ENCODE assay signal across 17 mouse cellular contexts in genomic region chr11:57550230-57550629, GRCm38 (mm10). TPM values are rescaled to one million over a fixed set of nuclear protein-coding genes. Genes with fewer than 3 reads are reported as not detected.
DNase-seq lines count a peak whose midpoint lies in the region; ATAC-seq and TF ChIP-seq lines count a peak whose summit lies in the region.
"Had no signal": no experiment of that assay in that cellular context is flagged by ENCODE, and none has a peak within 500 bp of the region (broad histone marks: within the 10 kb centered on the region; RNA-seq: fewer than 3 reads in every experiment).

No protein-coding gene starts in this region.

- DNase-seq in hindbrain, postnatal 0 days (ENCODE audit: low spot score) = no peak
- DNase-seq in midbrain, embryonic 10.5 days (ENCODE audit: low spot score) = no peak
- peak; percentile 59 for DNase-seq in MEL (ENCODE audit: low read depth, low spot score)
- peak; percentile 20 for DNase-seq in induced T-regulatory cell, adult 2 months (ENCODE audit: low read depth)
- no peak for DNase-seq in spleen, postnatal 36 days (ENCODE audit: low spot score in 2 of 2)
- DNase-seq in urinary bladder, postnatal 4 days (ENCODE audit: low spot score in 2 of 2) = no peak
- DNase-seq: cerebellum, adult 9-11 months; heart, postnatal 14 days; kidney, adult 9 months; layer of hippocampus, postnatal 36 days; thymus, postnatal 25 days had no signal

- H3K79me2 ChIP-seq in MEL (ENCODE audit: control insufficient read depth, insufficient read depth, low read length, poor library complexity) = no peaks in the 10 kb centered on the region

- H3K27me3 ChIP-seq in hindbrain, postnatal 0 days (ENCODE audit: insufficient read depth, low read length) = no peaks in the 10 kb centered on the region
- no peaks in the 10 kb centered on the region for H3K27me3 ChIP-seq in hindbrain, embryonic 16.5 days (replicated peaks; ENCODE audit: control insufficient read depth, insufficient read depth, low read length)
- H3K27me3 ChIP-seq in midbrain, embryonic 10.5 days (ENCODE audit: low read depth, poor library complexity, severe bottlenecking) = peaks cover 24% of the 10 kb centered on the region; the same call in 1 of the 2 replicates
- no peaks in the 10 kb centered on the region for H3K27me3 ChIP-seq in midbrain, embryonic 13.5 days
- no peaks in the 10 kb centered on the region for H3K27me3 ChIP-seq in MEL (ENCODE audit: control insufficient read depth in 1 of 2, insufficient read depth in 2 of 2, low read length in 2 of 2)
- H3K27me3 ChIP-seq: limb, embryonic 15.5 days had no signal

- H3K4me1 ChIP-seq in hindbrain, postnatal 0 days (ENCODE audit: insufficient read depth, low read length) = peaks cover 9% of the 10 kb centered on the region; the same call in 1 of the 2 replicates
- peaks cover 8% of the 10 kb centered on the region; the same call in 1 of the 2 replicates for H3K4me1 ChIP-seq in hindbrain, embryonic 16.5 days (ENCODE audit: control insufficient read depth, insufficient read depth, low read depth, low read length)
- H3K4me1 ChIP-seq in midbrain, embryonic 10.5 days = peaks cover 56% of the 10 kb centered on the region
- H3K4me1 ChIP-seq in midbrain, embryonic 13.5 days (replicated peaks) = peaks cover 36% of the 10 kb centered on the region
- no peaks in the 10 kb centered on the region for H3K4me1 ChIP-seq in MEL (ENCODE audit: control insufficient read depth in 1 of 2, insufficient read depth in 2 of 2, low read length in 2 of 2)

- no peak for TF ChIP-seq POLR2A in MEL (IDR thresholded peaks at IDR 0.05; ENCODE audit: control insufficient read depth in 1 of 2, insufficient read depth in 1 of 2, low read depth in 1 of 2, low read length in 2 of 2, poor library complexity in 1 of 2)

- H3K9me3 ChIP-seq in hindbrain, postnatal 0 days (ENCODE audit: low read length) = no peaks in the 10 kb centered on the region
- H3K9me3 ChIP-seq in hindbrain, embryonic 16.5 days (ENCODE audit: control insufficient read depth, low read length) = no peaks in the 10 kb centered on the region
- no peaks in the 10 kb centered on the region for H3K9me3 ChIP-seq in midbrain, embryonic 10.5 days (replicated peaks)
- no peaks in the 10 kb centered on the region for H3K9me3 ChIP-seq in midbrain, embryonic 13.5 days
- no peaks in the 10 kb centered on the region for H3K9me3 ChIP-seq in MEL (replicated peaks; ENCODE audit: insufficient read depth, low read length)
- H3K9me3 ChIP-seq: embryonic facial prominence, embryonic 13.5 days; limb, embryonic 15.5 days had no signal

- 98% methylated on average over 2 of the region's 2 CpGs for WGBS in hindbrain, postnatal 0 days
- 92% methylated on average over 2 of the region's 2 CpGs for WGBS in hindbrain, embryonic 16.5 days
- WGBS in midbrain, embryonic 10.5 days = 96% methylated on average over 2 of the region's 2 CpGs
- 95% methylated on average over 2 of the region's 2 CpGs for WGBS in midbrain, embryonic 13.5 days

- no peaks in the 10 kb centered on the region for H3K36me3 ChIP-seq in hindbrain, postnatal 0 days (ENCODE audit: insufficient read depth, low read length)
- H3K36me3 ChIP-seq in hindbrain, embryonic 16.5 days (ENCODE audit: control insufficient read depth, insufficient read depth, low read length) = no peaks in the 10 kb centered on the region
- H3K36me3 ChIP-seq in midbrain, embryonic 10.5 days = no peaks in the 10 kb centered on the region
- no peaks in the 10 kb centered on the region for H3K36me3 ChIP-seq in midbrain, embryonic 13.5 days
- no peaks in the 10 kb centered on the region for H3K36me3 ChIP-seq in MEL (ENCODE audit: control insufficient read depth in 1 of 2, insufficient read depth in 2 of 2, low read length in 2 of 2)
- H3K36me3 ChIP-seq: embryonic facial prominence, embryonic 13.5 days; limb, embryonic 15.5 days had no signal

- no peak overlapping the region for H3K9ac ChIP-seq in hindbrain, postnatal 0 days (replicated peaks; ENCODE audit: low read length)
- no peak overlapping the region for H3K9ac ChIP-seq in hindbrain, embryonic 16.5 days (ENCODE audit: low read depth, low read length)
- no peak overlapping the region for H3K9ac ChIP-seq in midbrain, embryonic 13.5 days (replicated peaks)
- no peak overlapping the region for H3K9ac ChIP-seq in MEL (ENCODE audit: control insufficient read depth, low read depth, low read length, poor library complexity, severe bottlenecking)
- H3K9ac ChIP-seq: embryonic facial prominence, embryonic 13.5 days; limb, embryonic 15.5 days had no signal

- no peak for ATAC-seq in hindbrain, postnatal 0 days
- ATAC-seq in hindbrain, embryonic 16.5 days = no peak
- ATAC-seq in midbrain, embryonic 13.5 days = no peak
- ATAC-seq: forebrain, embryonic 14.5 days had no signal

- H3K4me2 ChIP-seq in hindbrain, postnatal 0 days (ENCODE audit: low read depth, low read length) = no peak overlapping the region
- H3K4me2 ChIP-seq in hindbrain, embryonic 16.5 days (ENCODE audit: low read length) = no peak overlapping the region
- H3K4me2 ChIP-seq in midbrain, embryonic 13.5 days (replicated peaks) = no peak overlapping the region
- H3K4me2 ChIP-seq: limb, embryonic 15.5 days had no signal

- TF ChIP-seq RAD21 in MEL (IDR thresholded peaks at IDR 0.05; ENCODE audit: low read depth, low read length) = peak; percentile 16

- TF ChIP-seq CTCF in hindbrain, postnatal 0 days (IDR thresholded peaks at IDR 0.05; ENCODE audit: low read depth) = peak; percentile 55
- peak; percentile 20 to 40 (median 30); a peak in 5 of 6 replicates for TF ChIP-seq CTCF in MEL (IDR thresholded peaks at IDR 0.05 in 2 of 3, conservative IDR thresholded peaks at IDR 0.05 in 1 of 3; ENCODE audit: control insufficient read depth in 1 of 3, insufficient read depth in 1 of 3, low read depth in 2 of 3, low read length in 3 of 3, poor library complexity in 1 of 3, severe bottlenecking in 1 of 3)

- H3K4me3 ChIP-seq in hindbrain, postnatal 0 days (ENCODE audit: low read length) = no peak overlapping the region
- H3K4me3 ChIP-seq in hindbrain, embryonic 16.5 days (ENCODE audit: low read length) = no peak overlapping the region
- H3K4me3 ChIP-seq in midbrain, embryonic 10.5 days = no peak overlapping the region
- no peak overlapping the region for H3K4me3 ChIP-seq in midbrain, embryonic 13.5 days (replicated peaks)
- no peak overlapping the region for H3K4me3 ChIP-seq in MEL (ENCODE audit: control insufficient read depth in 1 of 2, insufficient read depth in 1 of 2, low read depth in 2 of 2, low read length in 2 of 2)
- H3K4me3 ChIP-seq: embryonic facial prominence, embryonic 13.5 days; limb, embryonic 15.5 days; myocyte had no signal

- no peak for TF ChIP-seq EP300 in MEL (IDR thresholded peaks at IDR 0.05; ENCODE audit: low read depth in 1 of 2, low read length in 2 of 2)

- no peak overlapping the region for H3K27ac ChIP-seq in hindbrain, postnatal 0 days
- no peak overlapping the region for H3K27ac ChIP-seq in hindbrain, embryonic 16.5 days (ENCODE audit: low read depth, low read length)
- peak overlapping the region; percentile 23; the same call in 1 of the 2 replicates for H3K27ac ChIP-seq in midbrain, embryonic 10.5 days (replicated peaks)
- H3K27ac ChIP-seq in midbrain, embryonic 13.5 days = no peak overlapping the region
- no peak overlapping the region for H3K27ac ChIP-seq in MEL (ENCODE audit: control insufficient read depth, low read depth, low read length)
- H3K27ac ChIP-seq: embryonic facial prominence, embryonic 13.5 days; limb, embryonic 15.5 days had no signal

TF ChIP-seq in MEL, 35 proteins besides CTCF, POLR2A, EP300 and RAD21:
- TF ChIP-seq SMC3 (IDR thresholded peaks at IDR 0.05; ENCODE audit: low read depth, low read length) (peak; percentile 34), UBTF (IDR thresholded peaks at IDR 0.05; ENCODE audit: borderline replicate concordance, insufficient read depth, low read depth, low read length) (no peak)

RNA-seq across cellular contexts. Expression of gene Mfap3, which starts 31.8 kb away (rescaled TPM):
- 39.5 and 47.7 TPM in 2 replicates for total RNA-seq in hindbrain, postnatal 0 days (2014; rRNA removed)
- 46.6 and 48.5 TPM in 2 replicates for polyA plus RNA-seq in hindbrain, postnatal 0 days (2015; fragmentation: Nextera tagmentation; extraction: Ambion mirVana)
- 55.8 and 61.4 TPM in 2 replicates for polyA plus RNA-seq in hindbrain, embryonic 16.5 days (2015; fragmentation: Nextera tagmentation; extraction: Ambion mirVana)
- polyA plus RNA-seq in midbrain, embryonic 10.5 days (2016; fragmentation: Nextera tagmentation; extraction: Ambion mirVana) = 57.8 and 57.9 TPM in 2 replicates
- 60.4 and 63.4 TPM in 2 replicates for polyA plus RNA-seq in midbrain, embryonic 13.5 days (2015; fragmentation: Nextera tagmentation; extraction: Ambion mirVana)
- total RNA-seq in MEL (2012; rRNA removed) = 18.6 and 21.2 TPM in 2 replicates
- 10 to 100 TPM in 1 of 2 experiments, not detected in 1; 22.7 TPM for polyA plus RNA-seq in MEL (2012; ENCODE audit: insufficient read depth in 1 of 2, insufficient read length in 2 of 2, low read depth in 1 of 2, low replicate concordance in 2 of 2, missing spikeins in 1 of 2)

RNA-seq across cellular contexts. Expression of gene Fam114a2, which starts 31.8 kb away (rescaled TPM):
- total RNA-seq in hindbrain, postnatal 0 days (2014; rRNA removed) = 27.3 and 28.9 TPM in 2 replicates
- 51.0 and 51.2 TPM in 2 replicates for polyA plus RNA-seq in hindbrain, postnatal 0 days (2015; fragmentation: Nextera tagmentation; extraction: Ambion mirVana)
- 76.3 and 77.0 TPM in 2 replicates for polyA plus RNA-seq in hindbrain, embryonic 16.5 days (2015; fragmentation: Nextera tagmentation; extraction: Ambion mirVana)
- polyA plus RNA-seq in midbrain, embryonic 10.5 days (2016; fragmentation: Nextera tagmentation; extraction: Ambion mirVana) = 71.8 and 81.6 TPM in 2 replicates
- 93.2 TPM in 2 replicates for polyA plus RNA-seq in midbrain, embryonic 13.5 days (2015; fragmentation: Nextera tagmentation; extraction: Ambion mirVana)
- 39.5 and 40.7 TPM in 2 replicates for total RNA-seq in MEL (2012; rRNA removed)
- polyA plus RNA-seq in MEL (2012; ENCODE audit: insufficient read depth in 1 of 2, insufficient read length in 2 of 2, low read depth in 1 of 2, low replicate concordance in 2 of 2, missing spikeins in 1 of 2) = 10 to 100 TPM in 1 of 2 experiments, not detected in 1; 42.3 TPM

Comparison
In these comparisons a context has a peak if more than half of its experiments do, and no peak if none do; other contexts are left out.
1. DNase-seq: peak in MEL (single experiment) and induced T-regulatory cell, adult 2 months (single experiment); none in hindbrain, postnatal 0 days (single experiment), midbrain, embryonic 10.5 days (single experiment), spleen, postnatal 36 days (0 of 2) and urinary bladder, postnatal 4 days (0 of 2).